Mouse (Mus musculus): ENCODE data around the gene Osbpl9.

Osbpl9 gene

GRCm38 (mm10) chr4:109207524-109207923, 5.5 kb upstream of the Osbpl9 start:
- DNase-seq (ENCODE audit: low read depth, low spot score): no peak

GRCm38 (mm10) chr4:109204416-109204815, 2.3 kb upstream of the Osbpl9 start:
- no peak for DNase-seq (ENCODE audit: low read depth, low spot score)

GRCm38 (mm10) chr4:109203931-109204330, 1.9 kb upstream of the Osbpl9 start:
- no peak for DNase-seq (ENCODE audit: low read depth, low spot score)

- no peak for DNase-seq (ENCODE audit: low read depth, low spot score)
These were observed 3.0 kb downstream of the Osbpl9 start for GRCm38 (mm10) chr4:109199069-109199468.

GRCm38 (mm10) chr4:109195900-109196629, 6.0 kb downstream of the Osbpl9 start:
- no peak for DNase-seq (ENCODE audit: low read depth, low spot score)

- no peak for DNase-seq (ENCODE audit: low read depth, low spot score)
These were observed 8.2 kb downstream of the Osbpl9 start for GRCm38 (mm10) chr4:109193886-109194285.

- no peak for DNase-seq (ENCODE audit: low read depth, low spot score)
These were observed 10.5 kb downstream of the Osbpl9 start for GRCm38 (mm10) chr4:109191598-109191997.

- no peak for DNase-seq (ENCODE audit: low read depth, low spot score)
These were observed 16.3 kb downstream of the Osbpl9 start for GRCm38 (mm10) chr4:109185616-109186405.

- DNase-seq (ENCODE audit: low read depth, low spot score): no peak
These were observed 26.4 kb downstream of the Osbpl9 start for GRCm38 (mm10) chr4:109175677-109176076.

GRCm38 (mm10) chr4:109173775-109174440, 28.2 kb downstream of the Osbpl9 start:
- no peak for DNase-seq (ENCODE audit: low read depth, low spot score)

- DNase-seq (ENCODE audit: low read depth, low spot score): no peak
These were observed 28.7 kb downstream of the Osbpl9 start for GRCm38 (mm10) chr4:109173369-109173768.

GRCm38 (mm10) chr4:109165521-109166173, 36.4 kb downstream of the Osbpl9 start:
- DNase-seq (ENCODE audit: low read depth, low spot score): peak; percentile 69

- DNase-seq (ENCODE audit: low read depth, low spot score): no peak
These were observed 45.4 kb downstream of the Osbpl9 start for GRCm38 (mm10) chr4:109156481-109157261.

GRCm38 (mm10) chr4:109156073-109156472, 46.0 kb downstream of the Osbpl9 start:
- no peak for DNase-seq (ENCODE audit: low read depth, low spot score)

- DNase-seq (ENCODE audit: low read depth, low spot score): no peak
These were observed 51.9 kb downstream of the Osbpl9 start for GRCm38 (mm10) chr4:109150214-109150613.

GRCm38 (mm10) chr4:109149411-109149810, 52.7 kb downstream of the Osbpl9 start:
- no peak for DNase-seq (ENCODE audit: low read depth, low spot score)

GRCm38 (mm10) chr4:109147278-109148038, 54.6 kb downstream of the Osbpl9 start:
- DNase-seq (ENCODE audit: low read depth, low spot score): no peak

- DNase-seq (ENCODE audit: low read depth, low spot score): no peak
These were observed 59.0 kb downstream of the Osbpl9 start for GRCm38 (mm10) chr4:109143091-109143490.

GRCm38 (mm10) chr4:109138551-109138950, 63.5 kb downstream of the Osbpl9 start:
- DNase-seq (ENCODE audit: low read depth, low spot score): no peak

- DNase-seq (ENCODE audit: low read depth, low spot score): no peak
These were observed 65.5 kb downstream of the Osbpl9 start for GRCm38 (mm10) chr4:109136475-109137125.

All from retina, adult 2 months (tissue).